Mouse (Mus musculus) stomach, embryonic 14.5 days (tissue): ENCODE data around the gene Park7. TPM values are rescaled to one million over a fixed set of nuclear protein-coding genes. Genes with fewer than 3 reads are reported as not detected.

Source experiments
- ATAC-seq: fragments of 200-750 bp; cut with Nextera tagmentation; 2 replicates; pipeline ENCODE4 v1.8.0; 2017; ENCODE audit warnings: low read depth, moderate TSS enrichment; ENCODE audit not compliant: insufficient number of reproducible peaks, insufficient read depth, low FRiP score
- H3K27ac ChIP-seq: fragments of 300-500 bp; sonication (generic); 2 replicates; pipeline ENCODE4 v1.5.1; 2014; ENCODE audit warnings: mild to moderate bottlenecking, low read length, moderate library complexity, mixed read lengths
- H3K27me3 ChIP-seq: fragments of 300-500 bp; sonication (generic); 2 replicates; pipeline ENCODE4 v1.6.1; 2014; ENCODE audit warnings: low read length, control low read depth, mixed read lengths; ENCODE audit not compliant: control insufficient read depth, insufficient read depth
- H3K36me3 ChIP-seq: fragments of 300-500 bp; sonication (generic); 2 replicates; pipeline ENCODE4 v1.6.1; 2014; ENCODE audit warnings: mild to moderate bottlenecking, control low read depth, low read length, moderate library complexity, mixed read lengths; ENCODE audit not compliant: control insufficient read depth, insufficient read depth
- H3K4me1 ChIP-seq: fragments of 300-500 bp; sonication (generic); 2 replicates; pipeline ENCODE4 v1.6.1; 2014; ENCODE audit warnings: low read length, control low read depth, mixed read lengths; ENCODE audit not compliant: control insufficient read depth, insufficient read depth
- H3K4me2 ChIP-seq: fragments of 300-500 bp; sonication (generic); replicated peaks from 2 replicates; pipeline ENCODE4 v1.6.1; 2014; ENCODE audit warnings: low read depth, low read length, control low read depth
- H3K4me3 ChIP-seq: fragments of 300-500 bp; sonication (generic); 2 replicates; pipeline ENCODE4 v1.5.1; 2014; ENCODE audit warnings: low read depth, low read length, control low read depth
- H3K9ac ChIP-seq: fragments of 300-500 bp; sonication (generic); replicated peaks from 2 replicates; pipeline ENCODE4 v1.6.1; 2014; ENCODE audit warnings: low read depth, mild to moderate bottlenecking, control low read depth, low read length, moderate library complexity, mixed read lengths
- H3K9me3 ChIP-seq: fragments of 300-500 bp; sonication (generic); 2 replicates; pipeline ENCODE4 v1.6.1; 2016; ENCODE audit warnings: low read depth, low read length, control low read depth; ENCODE audit not compliant: control insufficient read depth
- WGBS: fragments of 180-500 bp; shearing (Covaris S2); extraction: QIAGEN DNeasy Blood & Tissue Kit; methylation state at CpG from one replicate; pipeline ENCODE4 v1.1.7; 2014; 5-methylcytosine and 5-hydroxymethylcytosine counted together
- polyA plus RNA-seq: library from polyadenylated mRNA; unstranded; fragments of >200 nt; fragmentation: Nextera tagmentation; extraction: Ambion mirVana; gene quantifications from 2 replicates; pipeline ENCODE4 v1.2.1, GENCODE M21; 2014

Park7 gene
- polyA plus RNA-seq, 1 experiment from 2014 or later = 440 TPM

- no peak for ATAC-seq
- H3K4me2 ChIP-seq = no peak overlapping the region
- H3K27me3 ChIP-seq = no peaks in the 10 kb centered on the region
- H3K27ac ChIP-seq = no peak overlapping the region
- no peaks in the 10 kb centered on the region for H3K9me3 ChIP-seq
- no peaks in the 10 kb centered on the region for H3K4me1 ChIP-seq
- 58% methylated on average over 13 of the region's 13 CpGs for WGBS
- no peak overlapping the region for H3K9ac ChIP-seq
- no peak overlapping the region for H3K4me3 ChIP-seq
- no peaks in the 10 kb centered on the region for H3K36me3 ChIP-seq
Measured at GRCm38 (mm10) chr4:150939991-150940651, 25.9 kb upstream of the Park7 start.

DNA sequence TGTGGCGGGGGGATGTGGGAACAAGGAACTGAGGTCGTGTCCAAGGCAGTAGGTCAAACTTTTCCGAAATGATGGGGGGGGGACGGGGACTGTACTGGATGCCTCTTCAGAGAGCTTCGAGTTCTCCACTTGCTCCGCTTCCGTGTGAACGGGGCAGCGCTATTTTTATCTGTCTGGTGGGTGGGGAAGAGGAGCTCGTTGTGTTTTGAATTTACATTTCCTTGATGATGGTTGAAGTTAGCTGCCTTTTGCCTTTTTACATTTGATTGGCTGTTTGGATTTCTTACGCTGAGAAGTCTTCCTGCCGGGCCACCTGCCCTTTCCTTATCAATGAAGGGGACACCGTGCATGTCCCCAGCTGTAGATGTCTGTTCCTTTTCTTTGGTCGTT is 23.8 kb upstream of the Park7 start:
- no peak overlapping the region for H3K4me3 ChIP-seq
- no peaks in the 10 kb centered on the region for H3K9me3 ChIP-seq
- no peak overlapping the region for H3K27ac ChIP-seq
- H3K4me1 ChIP-seq = no peaks in the 10 kb centered on the region
- no peaks in the 10 kb centered on the region for H3K36me3 ChIP-seq
- no peak overlapping the region for H3K9ac ChIP-seq
- H3K27me3 ChIP-seq = no peaks in the 10 kb centered on the region
- WGBS = 55% methylated on average over 14 of the region's 14 CpGs
- no peak for ATAC-seq
- H3K4me2 ChIP-seq = no peak overlapping the region

DNA sequence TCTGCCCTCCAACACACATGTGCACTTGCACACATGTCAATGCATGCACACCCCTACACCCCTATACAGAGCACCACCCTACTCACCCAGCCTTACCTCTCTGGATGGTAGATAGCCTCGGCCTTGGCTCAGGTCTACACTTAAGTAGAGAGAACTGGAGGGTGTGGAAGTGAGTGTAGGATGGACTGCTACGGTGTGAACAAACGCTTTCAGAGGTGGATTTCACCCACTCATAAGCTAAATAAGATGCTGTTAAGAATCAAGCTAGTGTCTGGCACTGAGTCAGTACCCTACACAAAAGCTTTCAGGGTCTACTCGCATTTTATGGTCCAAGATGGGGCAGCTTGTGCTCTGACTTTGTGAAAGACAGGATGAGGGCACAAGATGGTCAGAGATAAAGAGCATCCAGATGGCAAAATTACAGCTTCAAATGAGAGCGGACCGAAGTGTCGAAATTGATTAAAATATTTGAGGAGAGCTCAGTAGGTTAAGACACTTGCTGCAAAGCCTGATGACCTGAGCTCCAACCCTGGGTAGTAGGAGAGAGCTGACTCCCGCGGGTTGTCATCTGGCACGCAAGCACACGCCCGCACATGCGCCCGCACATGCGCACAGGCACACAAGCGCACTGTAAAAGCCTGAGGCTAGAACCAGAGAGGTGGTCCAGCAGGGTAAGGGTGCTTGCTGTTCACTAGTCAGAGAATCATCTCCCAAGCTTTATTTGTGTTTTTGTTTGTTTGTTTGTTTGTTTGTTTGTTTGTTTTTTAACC is 23.2 kb upstream of the Park7 start:
- Histone ChIP-seq H3K4me1 (no peaks in the 10 kb centered on the region), H3K4me3 (no peak overlapping the region), H3K9ac (no peak overlapping the region), H3K27me3 (no peaks in the 10 kb centered on the region), H3K27ac (no peak overlapping the region), H3K4me2 (no peak overlapping the region), H3K36me3 (no peaks in the 10 kb centered on the region), H3K9me3 (no peaks in the 10 kb centered on the region)
- ATAC-seq = no peak
- WGBS = 68% methylated on average over 16 of the region's 16 CpGs

DNA sequence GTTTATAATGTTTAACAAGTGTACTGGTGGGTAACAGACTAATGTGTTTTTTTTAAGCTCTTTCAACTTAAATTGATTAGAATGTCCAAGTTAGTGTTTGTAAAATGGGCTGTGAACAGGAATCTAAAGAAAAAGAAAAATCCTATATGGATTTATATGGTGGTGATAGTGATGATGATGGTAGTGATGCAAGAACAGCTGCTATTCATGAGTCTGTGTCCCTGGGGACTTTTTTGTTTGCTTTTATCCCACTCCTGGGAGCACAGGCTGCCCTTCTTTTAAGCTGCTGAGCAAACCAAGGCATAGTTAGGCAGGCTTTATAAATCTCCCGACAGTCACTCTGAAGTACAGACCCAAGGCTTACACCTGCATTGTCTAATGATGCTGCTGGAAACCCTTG is 19.3 kb upstream of the Park7 start:
- ATAC-seq = no peak
- 58% methylated on average over 1 of the region's 1 CpGs for WGBS
- no peaks in the 10 kb centered on the region for H3K4me1 ChIP-seq
- H3K9me3 ChIP-seq = no peaks in the 10 kb centered on the region
- H3K4me2 ChIP-seq = no peak overlapping the region
- no peaks in the 10 kb centered on the region for H3K36me3 ChIP-seq
- no peaks in the 10 kb centered on the region for H3K27me3 ChIP-seq
- H3K9ac ChIP-seq = no peak overlapping the region
- no peak overlapping the region for H3K4me3 ChIP-seq
- no peak overlapping the region for H3K27ac ChIP-seq

DNA sequence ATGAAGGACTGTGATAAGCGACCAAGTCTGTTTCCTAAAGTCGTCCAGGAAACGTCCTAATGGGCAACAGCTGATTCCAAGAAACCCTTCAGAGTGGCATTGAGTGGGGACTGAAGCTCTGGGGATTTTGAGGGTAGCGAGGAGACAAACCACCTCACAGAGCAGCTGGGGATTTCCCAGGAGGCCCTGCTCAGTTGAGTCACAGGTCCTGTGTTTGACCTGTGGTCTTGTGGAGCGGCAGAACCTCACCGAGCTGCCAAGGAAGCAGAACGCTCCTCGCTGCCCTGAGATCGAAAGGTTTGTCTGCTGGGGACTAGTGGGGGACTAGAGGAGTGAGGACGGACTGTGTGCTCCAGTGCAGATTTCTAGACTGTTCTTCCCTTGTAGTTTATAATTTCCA is 13.6 kb upstream of the Park7 start:
- no peak for ATAC-seq
- Histone ChIP-seq H3K4me1 (no peaks in the 10 kb centered on the region), H3K36me3 (no peaks in the 10 kb centered on the region), H3K4me3 (no peak overlapping the region), H3K9ac (no peak overlapping the region), H3K4me2 (no peak overlapping the region), H3K9me3 (no peaks in the 10 kb centered on the region), H3K27ac (no peak overlapping the region), H3K27me3 (no peaks in the 10 kb centered on the region)
- WGBS = 48% methylated on average over 10 of the region's 10 CpGs

- 45% methylated on average over 13 of the region's 14 CpGs for WGBS
Measured at GRCm38 (mm10) chr4:150926924-150927705, 12.9 kb upstream of the Park7 start.

GRCm38 (mm10) chr4:150925923-150926322 is 11.7 kb upstream of the Park7 start:
- Histone ChIP-seq H3K27me3 (no peaks in the 10 kb centered on the region), H3K4me3 (no peak overlapping the region), H3K36me3 (no peaks in the 10 kb centered on the region), H3K9ac (no peak overlapping the region), H3K27ac (no peak overlapping the region), H3K4me1 (no peaks in the 10 kb centered on the region), H3K4me2 (no peak overlapping the region), H3K9me3 (no peaks in the 10 kb centered on the region)
- no peak for ATAC-seq
- 52% methylated on average over 5 of the region's 5 CpGs for whole genome bisulfite sequencing

More at GRCm38 (mm10) chr4:150926924-150927705, 12.9 kb upstream of the Park7 start:
- no peaks in the 10 kb centered on the region for H3K27me3 ChIP-seq
- ATAC-seq = no peak
- no peak overlapping the region for H3K27ac ChIP-seq
- no peaks in the 10 kb centered on the region for H3K36me3 ChIP-seq
- H3K9ac ChIP-seq = no peak overlapping the region
- H3K4me2 ChIP-seq = no peak overlapping the region
- H3K4me1 ChIP-seq = no peaks in the 10 kb centered on the region
- H3K9me3 ChIP-seq = no peaks in the 10 kb centered on the region
- H3K4me3 ChIP-seq = no peak overlapping the region

DNA sequence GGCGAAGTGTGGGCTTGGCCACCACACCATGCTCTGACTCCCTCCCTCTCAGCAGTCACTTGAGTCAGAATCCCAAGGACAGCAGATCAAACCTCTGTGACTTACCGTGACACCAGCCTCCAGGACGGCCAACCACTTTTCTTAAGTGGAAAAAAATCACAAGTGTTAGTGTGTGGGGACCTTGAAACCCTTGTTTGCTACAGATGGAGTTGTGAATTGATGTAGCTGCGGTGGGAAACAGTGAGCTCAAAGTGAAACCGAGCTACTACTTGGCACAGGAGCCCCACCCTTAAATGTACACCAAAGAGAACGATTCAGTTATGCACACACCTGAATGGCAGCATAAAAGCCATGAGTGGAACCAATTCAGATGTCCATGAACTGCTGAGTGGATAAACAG is 10.7 kb upstream of the Park7 start:
- no peak for ATAC-seq
- H3K27me3 ChIP-seq = no peaks in the 10 kb centered on the region
- no peak overlapping the region for H3K9ac ChIP-seq
- 82% methylated on average over 6 of the region's 6 CpGs for WGBS
- no peak overlapping the region for H3K4me3 ChIP-seq
- no peak overlapping the region for H3K27ac ChIP-seq
- H3K4me1 ChIP-seq = no peaks in the 10 kb centered on the region
- no peaks in the 10 kb centered on the region for H3K9me3 ChIP-seq
- H3K36me3 ChIP-seq = no peaks in the 10 kb centered on the region
- H3K4me2 ChIP-seq = no peak overlapping the region
